Mouse (Mus musculus) olfactory bulb, adult 2 months (tissue): ENCODE results near the gene 4930402H24Rik.

Experiments
- CTCF ChIP-seq: fragments of 200-500 bp; IDR thresholded peaks from 2 replicates; pipeline ENCODE4 v1.5.1; 2012; ENCODE audit warnings: low read depth, mild to moderate bottlenecking, low read length, moderate library complexity; ENCODE audit not compliant: insufficient read depth
- POLR2A ChIP-seq: fragments of 200-500 bp; IDR thresholded peaks from 2 replicates; pipeline ENCODE4 v1.6.1; 2012; ENCODE audit warnings: mild to moderate bottlenecking, low read depth, low read length, moderate library complexity; ENCODE audit not compliant: insufficient read depth

DNA sequence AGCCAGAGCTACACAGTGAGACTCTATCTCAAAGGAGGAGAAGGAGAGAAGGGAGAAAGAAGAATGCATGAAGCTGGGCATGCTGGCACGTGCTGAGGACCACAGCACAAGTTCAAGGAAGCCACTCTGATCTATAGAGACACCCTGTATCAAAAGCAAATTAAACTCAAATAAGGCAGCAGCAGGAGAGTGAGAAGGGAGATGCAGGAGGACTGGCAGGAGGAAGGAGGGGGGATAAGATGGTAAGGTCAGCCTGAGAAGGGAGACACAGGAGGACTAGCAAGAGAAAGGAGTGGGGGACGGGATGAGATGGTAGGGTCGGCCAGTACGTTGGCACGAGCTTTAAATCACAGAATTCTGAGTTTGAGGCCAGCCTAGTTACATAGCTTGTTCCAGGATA, 90.0 kb downstream of the 4930402H24Rik start:
- TF ChIP-seq CTCF (no peak), POLR2A (no peak)
